ENCODE assay signal across 8 mouse cellular contexts in genomic region chr2:144329937-144330336, GRCm38 (mm10). TPM values are rescaled to one million over a fixed set of nuclear protein-coding genes. Genes with fewer than 3 reads are reported as not detected.
A peak's percentile ranks its signal among the peaks of the same experiment; 100 is the strongest.
DNase-seq lines count a peak whose midpoint lies in the region; ATAC-seq and TF ChIP-seq lines count a peak whose summit lies in the region.
"Had no signal": no experiment of that assay in that cellular context is flagged by ENCODE, and none has a peak within 500 bp of the region (broad histone marks: within the 10 kb centered on the region; RNA-seq: fewer than 3 reads in every experiment).

No protein-coding gene starts in this region.

- no peak for TF ChIP-seq CTCF in lung, embryonic 14.5 days (IDR thresholded peaks at IDR 0.05; ENCODE audit: low read depth)
- no peak for TF ChIP-seq CTCF in lung, adult 2 months (IDR thresholded peaks at IDR 0.05; ENCODE audit: insufficient read depth, low read length)
- TF ChIP-seq CTCF in kidney, postnatal 0 days (IDR thresholded peaks at IDR 0.05; ENCODE audit: low read depth), result no peak
- no peak for TF ChIP-seq CTCF in small intestine, adult 2 months (IDR thresholded peaks at IDR 0.05; ENCODE audit: extremely low read depth, insufficient read length, insufficient replicate concordance, low read depth, low read length)

- no peak for DNase-seq in lung, embryonic 14.5 days
- no peak for DNase-seq in lung, adult 2 months
- no peak for DNase-seq in embryonic facial prominence, embryonic 14.5 days (ENCODE audit: low spot score)
- DNase-seq in kidney, postnatal 0 days (ENCODE audit: low spot score), result no peak
- no peak for DNase-seq in yolk sac, embryonic 10.5 days (ENCODE audit: low spot score)

- H3K27ac ChIP-seq in lung, embryonic 14.5 days (ENCODE audit: low read depth), result no peak overlapping the region
- H3K27ac ChIP-seq in embryonic facial prominence, embryonic 14.5 days (replicated peaks; ENCODE audit: low read depth, low read length), result no peak overlapping the region
- no peak overlapping the region for H3K27ac ChIP-seq in kidney, postnatal 0 days
- H3K27ac ChIP-seq in small intestine, adult 2 months (ENCODE audit: insufficient read depth, low read depth, low read length), result peak overlapping the region; percentile 65; the same call in 1 of the 2 replicates
- H3K27ac ChIP-seq: liver, embryonic 14.5 days had no signal

- no peak for ATAC-seq in lung, embryonic 14.5 days (ENCODE audit: insufficient read depth)
- ATAC-seq in embryonic facial prominence, embryonic 14.5 days (ENCODE audit: low read depth), result no peak
- ATAC-seq in kidney, postnatal 0 days (replicated peaks; ENCODE audit: low FRiP score, low read depth), result no peak
- no peak for ATAC-seq in inflammation-experienced regulatory T-cells, adult 6 months

- peak overlapping the region; percentile 95 for H3K4me2 ChIP-seq in lung, embryonic 14.5 days
- peak overlapping the region; percentile 99 for H3K4me2 ChIP-seq in embryonic facial prominence, embryonic 14.5 days (ENCODE audit: low read depth, low read length)
- H3K4me2 ChIP-seq in kidney, postnatal 0 days (ENCODE audit: low read length), result peak overlapping the region; percentile 27

- H3K27me3 ChIP-seq in lung, embryonic 14.5 days (ENCODE audit: insufficient read depth, low read length), result peaks cover 58% of the 10 kb centered on the region
- peaks cover 62% of the 10 kb centered on the region for H3K27me3 ChIP-seq in embryonic facial prominence, embryonic 14.5 days (replicated peaks; ENCODE audit: control insufficient read depth, insufficient read depth, low read length)
- H3K27me3 ChIP-seq in kidney, postnatal 0 days (ENCODE audit: insufficient read depth, low read length), result peaks cover 35% of the 10 kb centered on the region
- 0 out of 2 replicates have a peak, but pooled peaks cover 2% of the 10 kb centered on the region for H3K27me3 ChIP-seq in small intestine, adult 2 months (ENCODE audit: control insufficient read depth, insufficient read depth, low read length)

- peak overlapping the region; percentile 53 for H3K4me3 ChIP-seq in lung, embryonic 14.5 days (ENCODE audit: low read depth, low read length)
- no peak overlapping the region for H3K4me3 ChIP-seq in lung, adult 2 months (replicated peaks; ENCODE audit: extremely low read depth, low read depth, low read length)
- H3K4me3 ChIP-seq in embryonic facial prominence, embryonic 14.5 days (ENCODE audit: low read depth, low read length), result peak overlapping the region; percentile 59
- no peak overlapping the region for H3K4me3 ChIP-seq in kidney, postnatal 0 days (replicated peaks; ENCODE audit: low read depth, low read length)
- H3K4me3 ChIP-seq in small intestine, adult 2 months (ENCODE audit: low read depth, low read length), result peak overlapping the region; percentile 79

- H3K9me3 ChIP-seq in lung, embryonic 14.5 days (ENCODE audit: low read depth, low read length), result no peaks in the 10 kb centered on the region
- H3K9me3 ChIP-seq in embryonic facial prominence, embryonic 14.5 days (ENCODE audit: control insufficient read depth, low read length), result no peaks in the 10 kb centered on the region
- no peaks in the 10 kb centered on the region for H3K9me3 ChIP-seq in kidney, postnatal 0 days (replicated peaks; ENCODE audit: low read length)

- H3K4me1 ChIP-seq in lung, embryonic 14.5 days (ENCODE audit: insufficient read depth), result no peaks in the 10 kb centered on the region
- H3K4me1 ChIP-seq in lung, adult 2 months (ENCODE audit: control insufficient read depth, insufficient read depth, low read length), result peaks cover 15% of the 10 kb centered on the region
- no peaks in the 10 kb centered on the region for H3K4me1 ChIP-seq in embryonic facial prominence, embryonic 14.5 days (ENCODE audit: control insufficient read depth, insufficient read depth, low read length)
- peaks cover 22% of the 10 kb centered on the region; the same call in 1 of the 2 replicates for H3K4me1 ChIP-seq in kidney, postnatal 0 days (replicated peaks; ENCODE audit: insufficient read depth, low read length)
- peaks cover 7% of the 10 kb centered on the region for H3K4me1 ChIP-seq in small intestine, adult 2 months (ENCODE audit: control insufficient read depth, insufficient read depth, insufficient read length, low read length)

- H3K9ac ChIP-seq in lung, embryonic 14.5 days, result no peak overlapping the region
- no peak overlapping the region for H3K9ac ChIP-seq in embryonic facial prominence, embryonic 14.5 days (ENCODE audit: low read depth, low read length)
- H3K9ac ChIP-seq in kidney, postnatal 0 days (ENCODE audit: low read depth, low read length), result no peak overlapping the region
- H3K9ac ChIP-seq: liver, embryonic 14.5 days had no signal

- H3K36me3 ChIP-seq in lung, embryonic 14.5 days (ENCODE audit: insufficient read depth), result no peaks in the 10 kb centered on the region
- H3K36me3 ChIP-seq in embryonic facial prominence, embryonic 14.5 days (ENCODE audit: control insufficient read depth, insufficient read depth, low read length), result no peaks in the 10 kb centered on the region
- H3K36me3 ChIP-seq in kidney, postnatal 0 days (ENCODE audit: insufficient read depth, low read length), result no peaks in the 10 kb centered on the region
- H3K36me3 ChIP-seq in small intestine, adult 2 months (ENCODE audit: control insufficient read depth, insufficient read depth, low read length), result no peaks in the 10 kb centered on the region

- TF ChIP-seq POLR2A in lung, adult 2 months (IDR thresholded peaks at IDR 0.05; ENCODE audit: borderline replicate concordance, extremely low read depth, low read depth, low read length), result no peak
- TF ChIP-seq POLR2A in small intestine, adult 2 months (IDR thresholded peaks at IDR 0.05; ENCODE audit: low read depth, low read length), result no peak

- WGBS in lung, embryonic 14.5 days, result 5% methylated on average over 10 of the region's 10 CpGs
- WGBS in lung, adult 2 months, result 10% methylated on average over 10 of the region's 10 CpGs
- 5% methylated on average over 10 of the region's 10 CpGs for WGBS in embryonic facial prominence, embryonic 14.5 days
- 4% methylated on average over 10 of the region's 10 CpGs for WGBS in kidney, postnatal 0 days
- WGBS in small intestine, adult 2 months, result 45% methylated on average over 10 of the region's 10 CpGs

RNA-seq across cellular contexts. Expression of gene Ovol2, which starts 2.0 kb away (rescaled TPM):
- polyA plus RNA-seq in lung, embryonic 14.5 days (2014; fragmentation: Nextera tagmentation; extraction: Ambion mirVana), result 3.1 and 3.4 TPM in 2 replicates
- polyA plus RNA-seq in lung, adult 2 months (2012; rRNA removed), result 6.7 and 7.4 TPM in 2 replicates
- 1.1 and 3.0 TPM in 2 replicates for polyA plus RNA-seq in embryonic facial prominence, embryonic 14.5 days (2014; fragmentation: Nextera tagmentation; extraction: Ambion mirVana)
- polyA plus RNA-seq in kidney, postnatal 0 days (2015; fragmentation: Nextera tagmentation; extraction: Ambion mirVana), result 1.2 and 1.8 TPM in 2 replicates
- 34.2 and 51.5 TPM in 2 replicates for polyA plus RNA-seq in small intestine, adult 2 months (2012; rRNA removed)
- polyA plus RNA-seq in inflammation-experienced regulatory T-cells, adult 6 months (2017; shearing (Covaris generic)), result not detected

RNA-seq across cellular contexts. Expression of gene Kat14, which starts 38.8 kb away (rescaled TPM):
- 40.1 and 43.7 TPM in 2 replicates for polyA plus RNA-seq in lung, embryonic 14.5 days (2014; fragmentation: Nextera tagmentation; extraction: Ambion mirVana)
- polyA plus RNA-seq in lung, adult 2 months (2012; rRNA removed), result 22.0 and 28.6 TPM in 2 replicates
- 35.0 and 38.1 TPM in 2 replicates for polyA plus RNA-seq in embryonic facial prominence, embryonic 14.5 days (2014; fragmentation: Nextera tagmentation; extraction: Ambion mirVana)
- 36.5 and 37.5 TPM in 2 replicates for polyA plus RNA-seq in kidney, postnatal 0 days (2015; fragmentation: Nextera tagmentation; extraction: Ambion mirVana)
- polyA plus RNA-seq in small intestine, adult 2 months (2012; rRNA removed), result 16.8 and 28.1 TPM in 2 replicates
- polyA plus RNA-seq in inflammation-experienced regulatory T-cells, adult 6 months (2017; shearing (Covaris generic)), result 10 to 100 TPM; 10.8 to 20.3 (median 15.7) TPM

RNA-seq across cellular contexts. Expression of gene Pet117, which starts 38.9 kb away (rescaled TPM):
- 0.80 and 1.4 TPM in 2 replicates for polyA plus RNA-seq in lung, embryonic 14.5 days (2014; fragmentation: Nextera tagmentation; extraction: Ambion mirVana)
- polyA plus RNA-seq in lung, adult 2 months (2012; rRNA removed), result not detected in 2 replicates
- polyA plus RNA-seq in embryonic facial prominence, embryonic 14.5 days (2014; fragmentation: Nextera tagmentation; extraction: Ambion mirVana), result 0.52 and 1.3 TPM in 2 replicates
- 3.2 and 3.3 TPM in 2 replicates for polyA plus RNA-seq in kidney, postnatal 0 days (2015; fragmentation: Nextera tagmentation; extraction: Ambion mirVana)
- not detected in 2 replicates for polyA plus RNA-seq in small intestine, adult 2 months (2012; rRNA removed)
- polyA plus RNA-seq in inflammation-experienced regulatory T-cells, adult 6 months (2017; shearing (Covaris generic)), result 1 to 10 TPM in 2 of 3 experiments, not detected in 1; 1.4 to 3.2 TPM

RNA-seq across cellular contexts. Expression of gene Snx5, which starts 59.2 kb away (rescaled TPM):
- 135 and 139 TPM in 2 replicates for polyA plus RNA-seq in lung, embryonic 14.5 days (2014; fragmentation: Nextera tagmentation; extraction: Ambion mirVana)
- polyA plus RNA-seq in lung, adult 2 months (2012; rRNA removed), result 29.7 and 34.7 TPM in 2 replicates
- polyA plus RNA-seq in embryonic facial prominence, embryonic 14.5 days (2014; fragmentation: Nextera tagmentation; extraction: Ambion mirVana), result 111 and 120 TPM in 2 replicates
- 103 and 112 TPM in 2 replicates for polyA plus RNA-seq in kidney, postnatal 0 days (2015; fragmentation: Nextera tagmentation; extraction: Ambion mirVana)
- polyA plus RNA-seq in small intestine, adult 2 months (2012; rRNA removed), result 17.5 and 36.0 TPM in 2 replicates
- 100 to 1,000 TPM in 2 of 3 experiments, 10 to 100 TPM in 1; 62.1 to 121 (median 102) TPM for polyA plus RNA-seq in inflammation-experienced regulatory T-cells, adult 6 months (2017; shearing (Covaris generic))

RNA-seq across cellular contexts. Expression of gene Mgme1, which starts 59.5 kb away (rescaled TPM):
- polyA plus RNA-seq in lung, embryonic 14.5 days (2014; fragmentation: Nextera tagmentation; extraction: Ambion mirVana), result 21.3 and 22.6 TPM in 2 replicates
- 2.6 and 3.9 TPM in 2 replicates for polyA plus RNA-seq in lung, adult 2 months (2012; rRNA removed)
- polyA plus RNA-seq in embryonic facial prominence, embryonic 14.5 days (2014; fragmentation: Nextera tagmentation; extraction: Ambion mirVana), result 15.5 and 16.7 TPM in 2 replicates
- polyA plus RNA-seq in kidney, postnatal 0 days (2015; fragmentation: Nextera tagmentation; extraction: Ambion mirVana), result 16.0 and 16.6 TPM in 2 replicates
- polyA plus RNA-seq in small intestine, adult 2 months (2012; rRNA removed), result 1.0 and 1.9 TPM in 2 replicates
- polyA plus RNA-seq in inflammation-experienced regulatory T-cells, adult 6 months (2017; shearing (Covaris generic)), result 10 to 100 TPM in 2 of 3 experiments, 1 to 10 TPM in 1; 8.9 to 13.5 (median 10.4) TPM

Comparison
In these comparisons a context has a peak if more than half of its experiments do, and no peak if none do; other contexts are left out.
1. H3K4me3 ChIP-seq: peak in lung, embryonic 14.5 days (single experiment), embryonic facial prominence, embryonic 14.5 days (single experiment) and small intestine, adult 2 months (single experiment); none in lung, adult 2 months (single experiment) and kidney, postnatal 0 days (single experiment).
2. H3K4me2 ChIP-seq: peak in every context shown above with its lines; median percentile 99 in embryonic facial prominence, embryonic 14.5 days; 95 in lung, embryonic 14.5 days; 27 in kidney, postnatal 0 days.